Mouse (Mus musculus) embryonic facial prominence, embryonic 15.5 days (tissue): Measurements from ENCODE around the gene Dqx1. TPM values are rescaled to one million over a fixed set of nuclear protein-coding genes. Genes with fewer than 3 reads are reported as not detected.

Source experiments
- ATAC-seq: fragments of 200-750 bp; cut with Nextera tagmentation; 2 replicates; pipeline ENCODE4 v1.8.0; 2017; ENCODE audit warnings: low read depth, moderate TSS enrichment; ENCODE audit not compliant: insufficient number of reproducible peaks, low FRiP score, low TSS enrichment
- H3K27ac ChIP-seq: fragments of 300-500 bp; sonication (generic); replicated peaks from 2 replicates; pipeline ENCODE4 v1.5.1; 2015; ENCODE audit warnings: mild to moderate bottlenecking, inconsistent platforms
- H3K27me3 ChIP-seq: fragments of 300-500 bp; sonication (generic); 2 replicates; pipeline ENCODE4 v1.6.1; 2015; ENCODE audit warnings: inconsistent platforms
- H3K36me3 ChIP-seq: fragments of 300-500 bp; sonication (generic); 2 replicates; pipeline ENCODE4 v1.6.1; 2015; ENCODE audit warnings: mild to moderate bottlenecking, inconsistent platforms
- H3K4me1 ChIP-seq: fragments of 300-500 bp; sonication (generic); 2 replicates; pipeline ENCODE4 v1.6.1; 2015; ENCODE audit warnings: inconsistent platforms
- H3K4me2 ChIP-seq: fragments of 300-500 bp; sonication (generic); replicated peaks from 2 replicates; pipeline ENCODE4 v1.6.1; 2015; ENCODE audit warnings: mild to moderate bottlenecking, inconsistent platforms
- H3K4me3 ChIP-seq: fragments of 300-500 bp; sonication (generic); replicated peaks from 2 replicates; pipeline ENCODE4 v1.5.1; 2015; ENCODE audit warnings: mild to moderate bottlenecking, inconsistent platforms
- H3K9ac ChIP-seq: fragments of 300-500 bp; sonication (generic); 2 replicates; pipeline ENCODE4 v1.6.1; 2015; ENCODE audit warnings: inconsistent platforms
- H3K9me3 ChIP-seq: fragments of 300-500 bp; sonication (generic); replicated peaks from 2 replicates; pipeline ENCODE4 v1.6.1; 2016; ENCODE audit warnings: inconsistent platforms
- WGBS: fragments of 180-500 bp; shearing (Covaris S2); methylation state at CpG from one replicate; pipeline ENCODE4 v1.1.7; 2015; 5-methylcytosine and 5-hydroxymethylcytosine counted together
- polyA plus RNA-seq: library from polyadenylated mRNA; unstranded; fragments of >200 nt; fragmentation: Nextera tagmentation; extraction: Ambion mirVana; gene quantifications from 2 replicates; pipeline ENCODE4 v1.2.1, GENCODE M21; 2015

Gene Dqx1
- polyA plus RNA-seq, 1 experiment from 2014 or later, result 1.6 TPM

DNA sequence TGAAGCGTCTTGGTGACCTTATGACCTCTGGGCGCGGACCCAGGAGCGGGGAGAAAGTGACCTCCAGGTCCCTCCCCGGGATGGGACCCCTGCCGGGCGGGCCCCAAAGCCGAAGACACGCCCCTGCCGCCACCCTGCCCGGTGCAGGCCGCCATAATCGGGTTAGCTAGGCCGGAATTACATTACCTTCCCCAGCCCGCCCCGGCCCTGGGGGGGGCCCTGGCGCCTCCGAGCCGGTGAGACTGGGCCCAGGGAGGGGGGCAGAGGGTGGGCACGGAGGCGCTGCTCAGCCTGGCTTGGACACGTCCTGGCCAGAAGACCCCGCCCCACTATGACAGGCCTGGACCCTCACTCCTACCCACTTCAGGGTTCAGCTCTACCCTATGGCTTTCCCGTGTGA, 13.6 kb downstream of the Dqx1 start:
- Histone ChIP-seq H3K4me1 (peaks cover 30% of the 10 kb centered on the region), H3K27ac (no peak overlapping the region), H3K4me3 (peak overlapping the region; percentile 17), H3K27me3 (peaks cover 96% of the 10 kb centered on the region), H3K4me2 (peak overlapping the region; percentile 26; the same call in 1 of the 2 replicates), H3K36me3 (no peaks in the 10 kb centered on the region), H3K9ac (no peak overlapping the region), H3K9me3 (no peaks in the 10 kb centered on the region)
- ATAC-seq, result no peak
- 1% methylated on average over 20 of the region's 24 CpGs for WGBS

GRCm38 (mm10) chr6:83074979-83075378, 17.3 kb downstream of the Dqx1 start:
- no peak overlapping the region for H3K9ac ChIP-seq
- H3K9me3 ChIP-seq, result no peaks in the 10 kb centered on the region
- H3K4me3 ChIP-seq, result no peak overlapping the region
- WGBS, result 14% methylated on average over 2 of the region's 2 CpGs
- H3K4me1 ChIP-seq, result peaks cover 35% of the 10 kb centered on the region
- ATAC-seq, result no peak
- peaks cover 60% of the 10 kb centered on the region for H3K27me3 ChIP-seq
- H3K4me2 ChIP-seq, result no peak overlapping the region
- no peak overlapping the region for H3K27ac ChIP-seq
- H3K36me3 ChIP-seq, result peaks cover 5% of the 10 kb centered on the region

- peak within 1 kb of the TSS; percentile 94 for H3K27ac ChIP-seq
- H3K4me2 ChIP-seq, result peak within 1 kb of the TSS; percentile 96
- no peaks in the 10 kb centered on the region for H3K9me3 ChIP-seq
- peak; percentile 75 for ATAC-seq
- peaks cover 41% of the 10 kb centered on the region for H3K27me3 ChIP-seq
- under 1% methylated on average over 54 of the region's 54 CpGs for WGBS
- peak within 1 kb of the TSS; percentile 69 for H3K9ac ChIP-seq
- H3K4me3 ChIP-seq, result peak within 1 kb of the TSS; percentile 80
- peaks cover 20% of the 10 kb centered on the region for H3K4me1 ChIP-seq
- H3K36me3 ChIP-seq, result peaks cover 27% of the 10 kb centered on the region
Measured at GRCm38 (mm10) chr6:83077630-83078323, 20.1 kb downstream of the Dqx1 start, which contains the start of gene Pcgf1. Pcgf1 (plus strand) TSS chr6:83077869.

GRCm38 (mm10) chr6:83078324-83078858, 20.7 kb downstream of the Dqx1 start:
- Histone ChIP-seq H3K9ac (peak overlapping the region; percentile 66), H3K27ac (peak overlapping the region; percentile 94), H3K4me3 (peak overlapping the region; percentile 80), H3K36me3 (peaks cover 27% of the 10 kb centered on the region), H3K4me2 (peak overlapping the region; percentile 96), H3K27me3 (peaks cover 44% of the 10 kb centered on the region), H3K4me1 (peaks cover 20% of the 10 kb centered on the region), H3K9me3 (no peaks in the 10 kb centered on the region)
- WGBS, result under 1% methylated on average over 46 of the region's 46 CpGs
- ATAC-seq, result peak; percentile 93

- no peak overlapping the region for H3K4me3 ChIP-seq
- H3K27ac ChIP-seq, result no peak overlapping the region
- no peak for ATAC-seq
- H3K36me3 ChIP-seq, result peaks cover 27% of the 10 kb centered on the region
- WGBS, result 95% methylated on average over 5 of the region's 5 CpGs
- no peaks in the 10 kb centered on the region for H3K9me3 ChIP-seq
- no peak overlapping the region for H3K9ac ChIP-seq
- H3K27me3 ChIP-seq, result peaks cover 45% of the 10 kb centered on the region
- H3K4me2 ChIP-seq, result no peak overlapping the region
- peaks cover 20% of the 10 kb centered on the region for H3K4me1 ChIP-seq
Measured at GRCm38 (mm10) chr6:83080210-83080609, 22.6 kb downstream of the Dqx1 start.

DNA sequence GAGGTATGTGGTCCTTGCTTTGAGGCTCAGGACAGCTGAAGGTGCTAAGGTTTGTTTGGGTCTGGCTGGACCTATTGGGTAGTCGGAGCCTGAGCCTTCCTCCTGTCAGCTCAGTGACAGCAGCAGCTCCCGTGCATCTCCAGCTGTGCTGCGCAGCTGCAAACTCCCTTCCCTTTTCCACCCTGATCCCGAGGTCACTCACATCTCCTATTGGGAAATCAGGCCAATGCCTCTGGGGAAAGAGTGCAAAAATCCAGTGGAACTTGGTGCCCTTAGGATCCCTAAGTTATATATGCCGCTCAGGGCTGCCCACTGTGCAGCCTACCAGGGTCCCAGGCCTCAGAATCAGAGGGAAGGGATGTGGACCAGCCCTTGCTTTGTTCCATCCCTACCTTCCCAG, 25.9 kb downstream of the Dqx1 start:
- WGBS, result 15% methylated on average over 5 of the region's 5 CpGs
- no peak overlapping the region for H3K27ac ChIP-seq
- H3K9me3 ChIP-seq, result no peaks in the 10 kb centered on the region
- no peak for ATAC-seq
- H3K4me3 ChIP-seq, result no peak overlapping the region
- no peak overlapping the region for H3K9ac ChIP-seq
- peaks cover 64% of the 10 kb centered on the region for H3K27me3 ChIP-seq
- peaks cover 30% of the 10 kb centered on the region for H3K4me1 ChIP-seq
- peaks cover 27% of the 10 kb centered on the region for H3K36me3 ChIP-seq
- H3K4me2 ChIP-seq, result no peak overlapping the region

GRCm38 (mm10) chr6:83084477-83084876, 26.8 kb downstream of the Dqx1 start:
- ATAC-seq, result no peak

DNA sequence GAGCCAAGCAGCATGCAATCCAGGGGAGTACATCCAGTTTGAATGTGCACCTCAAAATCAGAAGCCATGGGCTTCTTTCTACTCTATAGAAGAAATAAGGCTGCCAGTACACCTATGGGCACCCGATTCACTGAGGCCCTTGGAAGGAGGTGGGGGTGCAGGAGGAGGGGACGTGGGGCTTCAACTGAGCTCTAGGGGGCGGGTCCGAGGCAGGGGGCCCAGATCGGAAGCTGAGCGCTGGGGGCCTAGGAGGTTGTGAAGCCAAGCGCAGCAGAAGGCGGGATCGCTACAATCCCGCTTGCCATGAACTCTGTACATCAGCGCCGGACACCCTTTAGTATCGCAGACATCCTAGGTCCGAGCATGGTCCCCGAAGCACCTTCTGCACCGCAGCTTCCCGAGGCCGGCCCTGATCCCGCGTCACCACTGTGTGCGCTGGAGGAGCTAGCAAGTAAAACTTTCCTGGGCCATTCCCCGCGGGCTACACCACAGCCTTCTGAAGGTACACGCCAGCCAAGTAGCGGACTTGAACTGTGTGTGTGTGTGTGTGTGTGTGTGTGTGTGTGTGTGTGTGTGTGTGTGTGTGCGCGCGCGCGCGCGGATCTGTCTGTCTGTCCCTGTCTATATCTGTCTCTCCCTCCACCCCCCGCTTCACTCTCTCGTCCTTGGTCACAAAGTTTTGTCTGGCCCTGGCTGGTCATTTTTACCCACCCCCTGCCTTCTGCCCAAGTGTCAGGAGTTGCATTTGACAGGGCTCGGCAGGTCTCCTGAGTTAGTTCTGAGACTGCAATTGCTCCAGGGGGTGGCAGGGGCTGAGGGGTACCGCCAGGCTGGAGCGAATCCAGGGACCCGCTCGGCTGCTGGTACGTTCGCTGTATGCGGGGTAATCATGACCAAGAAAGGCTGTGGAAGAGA, 28.7 kb downstream of the Dqx1 start, which contains the start of gene Lbx2:
TSS of gene Lbx2 (plus strand) at position 247 of the 915 bp plus-strand sequence.
- no peaks in the 10 kb centered on the region for H3K9me3 ChIP-seq
- peaks cover 81% of the 10 kb centered on the region for H3K27me3 ChIP-seq
- no peak within 1 kb of the TSS for H3K9ac ChIP-seq
- 6% methylated on average over 41 of the region's 42 CpGs for WGBS
- no peak within 1 kb of the TSS for H3K27ac ChIP-seq
- no peak for ATAC-seq
- H3K4me2 ChIP-seq, result peak within 1 kb of the TSS; percentile 38
- H3K36me3 ChIP-seq, result peaks cover 9% of the 10 kb centered on the region
- peak within 1 kb of the TSS; percentile 28 for H3K4me3 ChIP-seq
- H3K4me1 ChIP-seq, result peaks cover 19% of the 10 kb centered on the region

More at GRCm38 (mm10) chr6:83084477-83084876, 26.8 kb downstream of the Dqx1 start:
- H3K4me3 ChIP-seq, result no peak overlapping the region
- H3K4me2 ChIP-seq, result no peak overlapping the region
- H3K9me3 ChIP-seq, result no peaks in the 10 kb centered on the region
- no peak overlapping the region for H3K27ac ChIP-seq
- peaks cover 27% of the 10 kb centered on the region for H3K36me3 ChIP-seq
- WGBS, result 8% methylated on average over 6 of the region's 6 CpGs
- peaks cover 72% of the 10 kb centered on the region for H3K27me3 ChIP-seq
- peaks cover 20% of the 10 kb centered on the region for H3K4me1 ChIP-seq
- H3K9ac ChIP-seq, result no peak overlapping the region

GRCm38 (mm10) chr6:83087205-83087925, 29.7 kb downstream of the Dqx1 start:
- no peak for ATAC-seq
- Histone ChIP-seq H3K4me2 (peak overlapping the region; percentile 38), H3K27me3 (peaks cover 84% of the 10 kb centered on the region), H3K9ac (no peak overlapping the region), H3K4me1 (peaks cover 19% of the 10 kb centered on the region), H3K9me3 (no peaks in the 10 kb centered on the region), H3K36me3 (peaks cover 1% of the 10 kb centered on the region; the same call in 1 of the 2 replicates), H3K4me3 (peak overlapping the region; percentile 16), H3K27ac (no peak overlapping the region)
- 4% methylated on average over 47 of the region's 47 CpGs for WGBS

DNA sequence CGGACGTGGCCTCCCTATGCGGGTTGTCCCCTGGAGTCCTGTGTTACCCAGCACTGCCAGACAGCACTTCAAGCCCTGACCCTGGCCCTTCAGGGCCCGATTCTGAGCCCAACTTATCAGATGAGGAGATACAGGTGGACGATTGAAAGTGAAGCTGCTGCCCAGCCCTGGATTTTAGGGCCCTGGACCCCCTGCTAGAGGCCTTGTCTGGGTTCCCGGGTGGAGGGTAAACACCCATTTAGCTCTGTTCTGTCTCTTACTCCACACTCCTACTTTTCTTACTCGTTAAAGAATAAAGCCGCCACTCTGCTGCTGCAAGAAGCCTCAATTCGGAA, 30.2 kb downstream of the Dqx1 start:
- H3K27me3 ChIP-seq, result peaks cover 84% of the 10 kb centered on the region
- H3K4me1 ChIP-seq, result peaks cover 19% of the 10 kb centered on the region
- H3K9me3 ChIP-seq, result no peaks in the 10 kb centered on the region
- no peak for ATAC-seq
- H3K4me2 ChIP-seq, result peak overlapping the region; percentile 38; the same call in 1 of the 2 replicates
- no peak overlapping the region for H3K27ac ChIP-seq
- peak overlapping the region; percentile 16; the same call in 1 of the 2 replicates for H3K4me3 ChIP-seq
- no peak overlapping the region for H3K9ac ChIP-seq
- no peaks in the 10 kb centered on the region for H3K36me3 ChIP-seq
- 10% methylated on average over 9 of the region's 9 CpGs for WGBS
